Mouse (Mus musculus): ENCODE measurements at regions not wholly inside any gene's neighbourhood (a gene's known extent, or its start where the extent isn't known, plus 50 kb on each side); places are given as distances from the start of the nearest gene placed in this dataset.
"Not testable (repeated sequence)": the region's sequence is repeated elsewhere in the genome, so short reads cannot be mapped to it uniquely, and the experiment has no call there.

GRCm38 (mm10) chr1:47130031-47130430 is 237.4 kb upstream of the Slc39a10 start:
- not testable (repeated sequence) for H3K27ac ChIP-seq, H3K4me1 ChIP-seq

GRCm38 (mm10) chr1:47119636-47120035 is 227.0 kb upstream of the Slc39a10 start:
- H3K9ac ChIP-seq, result no peak overlapping the region
- H3K36me3 ChIP-seq, result no peaks in the 10 kb centered on the region
- no peak overlapping the region for H3K4me3 ChIP-seq
- no peaks in the 10 kb centered on the region for H3K4me1 ChIP-seq
- WGBS, result 74% methylated on average over 1 of the region's 1 CpGs
- H3K27ac ChIP-seq, result no peak overlapping the region
- H3K9me3 ChIP-seq (replicated peaks), result no peaks in the 10 kb centered on the region
- no peak overlapping the region for H3K4me2 ChIP-seq (replicated peaks)
- no peaks in the 10 kb centered on the region for H3K27me3 ChIP-seq
- ATAC-seq (ENCODE audit: low FRiP score), result no peak

More at GRCm38 (mm10) chr1:47130031-47130430, 237.4 kb upstream of the Slc39a10 start:
- H3K4me3 ChIP-seq; H3K9me3 ChIP-seq (replicated peaks); H3K9ac ChIP-seq; H3K27me3 ChIP-seq; H3K4me2 ChIP-seq (replicated peaks); ATAC-seq (ENCODE audit: low FRiP score); H3K36me3 ChIP-seq: not testable (repeated sequence)

GRCm38 (mm10) chr1:47116681-47117080 is 224.0 kb upstream of the Slc39a10 start:
- not testable (repeated sequence) for H3K36me3 ChIP-seq; H3K27ac ChIP-seq; H3K9me3 ChIP-seq (replicated peaks); H3K27me3 ChIP-seq; H3K4me1 ChIP-seq; H3K4me3 ChIP-seq; H3K9ac ChIP-seq; H3K4me2 ChIP-seq (replicated peaks); ATAC-seq (ENCODE audit: low FRiP score)
- 98% methylated on average over 4 of the region's 4 CpGs for whole genome bisulfite sequencing

DNA sequence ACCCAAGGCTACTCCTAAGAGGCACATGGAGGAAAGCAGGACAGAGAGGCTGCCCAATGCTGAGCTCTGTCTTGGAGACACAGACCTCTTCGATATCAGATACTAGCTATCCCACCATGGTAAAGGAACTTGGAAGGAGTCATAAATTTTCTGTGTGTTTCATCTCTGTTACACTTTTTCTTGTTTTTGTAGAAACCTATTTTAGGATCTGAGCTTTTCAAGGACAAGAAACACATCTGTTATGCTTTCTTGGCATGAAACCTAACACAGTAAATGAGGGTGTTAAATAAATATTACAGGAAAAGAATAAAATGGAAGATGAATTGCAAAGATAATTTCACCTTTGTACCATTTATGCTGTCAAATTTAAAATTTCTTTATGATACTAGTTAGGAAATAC is 219.8 kb upstream of the Slc39a10 start:
- H3K4me2 ChIP-seq (replicated peaks), result no peak overlapping the region
- no peaks in the 10 kb centered on the region for H3K4me1 ChIP-seq
- ATAC-seq (ENCODE audit: low FRiP score), result no peak
- WGBS, result 85% methylated on average over 1 of the region's 1 CpGs
- H3K4me3 ChIP-seq, result no peak overlapping the region
- no peaks in the 10 kb centered on the region for H3K27me3 ChIP-seq
- no peak overlapping the region for H3K9ac ChIP-seq
- H3K9me3 ChIP-seq (replicated peaks), result no peaks in the 10 kb centered on the region
- no peak overlapping the region for H3K27ac ChIP-seq
- no peaks in the 10 kb centered on the region for H3K36me3 ChIP-seq

DNA sequence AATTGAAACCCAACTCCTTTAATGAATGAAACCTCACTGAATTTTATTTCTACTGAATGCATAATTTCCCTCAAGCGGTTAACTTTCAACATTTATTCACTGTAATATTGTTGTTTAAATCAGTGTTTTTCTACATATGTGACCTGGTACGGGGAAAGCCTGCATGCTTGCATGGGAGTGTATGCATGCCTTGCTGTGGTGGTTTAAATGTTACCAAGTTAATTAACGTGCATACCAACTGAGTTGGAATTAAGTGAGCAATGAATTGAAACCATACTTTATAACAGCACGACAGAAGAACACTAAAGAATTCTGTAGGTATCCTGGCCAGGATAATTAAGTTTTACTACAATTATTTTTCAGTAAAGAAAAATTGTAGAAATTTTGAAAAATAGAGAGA is 211.4 kb upstream of the Slc39a10 start:
- Histone ChIP-seq H3K4me1 (no peaks in the 10 kb centered on the region), H3K4me3 (no peak overlapping the region), H3K9ac (no peak overlapping the region), H3K27ac (no peak overlapping the region), H3K36me3 (no peaks in the 10 kb centered on the region), H3K9me3 (replicated peaks) (no peaks in the 10 kb centered on the region), H3K27me3 (no peaks in the 10 kb centered on the region), H3K4me2 (replicated peaks) (no peak overlapping the region)
- no peak for ATAC-seq (ENCODE audit: low FRiP score)
- 82% methylated on average over 4 of the region's 4 CpGs for WGBS

DNA sequence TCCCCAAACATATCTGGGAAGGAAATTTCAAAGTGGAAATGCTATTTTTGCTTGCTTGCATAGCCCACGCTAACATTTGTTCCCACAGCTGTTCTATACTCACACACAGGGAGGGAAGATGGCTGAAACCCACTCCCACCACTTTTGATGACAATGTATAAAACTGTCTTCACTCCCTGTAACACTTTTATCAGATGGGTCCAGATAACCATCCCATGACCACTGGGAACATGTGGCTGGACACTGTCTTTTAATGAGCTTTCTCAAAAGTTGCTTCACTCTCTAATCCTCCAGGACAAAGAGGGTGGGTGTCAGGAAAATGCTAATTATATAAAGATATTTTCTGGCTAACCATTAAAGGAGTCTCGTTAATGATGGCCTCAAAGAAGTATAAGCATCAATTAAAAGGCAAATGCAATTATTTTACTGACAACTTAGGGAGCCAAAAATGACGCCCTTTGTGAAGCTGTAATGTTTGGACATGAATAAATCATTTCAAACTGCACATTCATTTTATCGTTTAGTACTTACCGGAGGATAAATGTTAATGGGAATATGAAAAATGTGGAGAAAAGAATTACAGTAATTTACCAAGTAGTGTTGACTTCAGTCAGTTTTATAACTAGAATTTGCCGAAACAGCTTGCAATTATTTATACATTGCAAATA is 210.8 kb upstream of the Slc39a10 start:
- Histone ChIP-seq H3K4me2 (replicated peaks) (no peak overlapping the region), H3K9ac (no peak overlapping the region), H3K9me3 (replicated peaks) (no peaks in the 10 kb centered on the region), H3K27me3 (no peaks in the 10 kb centered on the region), H3K36me3 (no peaks in the 10 kb centered on the region), H3K4me3 (no peak overlapping the region), H3K4me1 (no peaks in the 10 kb centered on the region), H3K27ac (no peak overlapping the region)
- ATAC-seq (ENCODE audit: low FRiP score), result no peak
- 88% methylated on average over 6 of the region's 6 CpGs for WGBS

DNA sequence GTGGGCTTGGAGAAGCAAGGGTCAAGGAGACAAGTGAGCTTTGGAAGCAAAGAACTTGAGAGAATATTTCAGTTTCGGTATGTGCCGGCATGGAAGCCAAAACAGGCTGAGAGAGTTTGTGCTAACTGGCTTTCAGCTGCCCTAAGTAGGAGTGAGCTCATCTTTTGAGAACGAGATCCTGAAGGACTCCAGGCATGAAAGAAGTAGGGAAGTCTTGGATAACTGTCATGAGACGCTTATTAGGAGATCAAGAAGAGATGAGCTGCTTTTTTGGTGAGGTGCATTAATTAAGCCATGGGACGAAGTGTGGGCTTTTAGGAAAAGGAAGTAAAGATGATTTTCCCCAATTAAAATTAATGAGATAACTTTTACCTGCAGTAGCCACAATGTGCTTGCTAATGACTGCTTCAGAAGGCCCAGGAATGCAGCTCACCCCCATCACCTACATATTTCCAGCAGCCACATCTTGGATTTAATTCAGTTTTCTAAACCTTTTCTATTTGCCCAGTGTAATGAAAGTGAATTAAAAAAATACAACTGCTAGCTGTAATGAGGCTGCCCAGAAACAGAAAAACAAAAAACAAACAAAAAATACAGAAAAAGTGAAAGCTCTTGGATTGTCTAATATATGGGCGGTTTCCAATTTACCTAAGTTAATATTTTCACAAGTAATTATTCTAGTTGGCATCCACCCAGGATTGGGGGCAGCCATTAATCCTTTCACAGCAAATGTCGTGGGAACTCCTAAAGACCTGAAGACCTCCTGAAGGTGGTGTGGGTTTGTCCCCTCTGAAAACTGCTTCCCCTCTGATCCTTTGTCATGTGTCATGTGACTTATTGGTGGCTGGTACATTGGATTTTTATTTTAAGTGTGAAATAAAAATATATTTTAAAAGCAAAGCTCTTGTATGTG is 204.7 kb upstream of the Slc39a10 start:
- Histone ChIP-seq H3K9ac (no peak overlapping the region), H3K4me3 (no peak overlapping the region), H3K9me3 (replicated peaks) (no peaks in the 10 kb centered on the region), H3K27me3 (no peaks in the 10 kb centered on the region), H3K4me1 (no peaks in the 10 kb centered on the region), H3K4me2 (replicated peaks) (no peak overlapping the region), H3K27ac (no peak overlapping the region), H3K36me3 (no peaks in the 10 kb centered on the region)
- no peak for ATAC-seq (ENCODE audit: low FRiP score)
- WGBS, result 80% methylated on average over 7 of the region's 7 CpGs

GRCm38 (mm10) chr1:47094498-47094897 is 201.8 kb upstream of the Slc39a10 start:
- H3K27me3 ChIP-seq, result no peaks in the 10 kb centered on the region
- no peak overlapping the region for H3K27ac ChIP-seq
- H3K4me1 ChIP-seq, result no peaks in the 10 kb centered on the region
- no peak overlapping the region for H3K9ac ChIP-seq
- no peaks in the 10 kb centered on the region for H3K36me3 ChIP-seq
- no peak overlapping the region for H3K4me2 ChIP-seq (replicated peaks)
- H3K9me3 ChIP-seq (replicated peaks), result no peaks in the 10 kb centered on the region
- 32% methylated on average over 3 of the region's 3 CpGs for WGBS
- no peak for ATAC-seq (ENCODE audit: low FRiP score)
- no peak overlapping the region for H3K4me3 ChIP-seq

DNA sequence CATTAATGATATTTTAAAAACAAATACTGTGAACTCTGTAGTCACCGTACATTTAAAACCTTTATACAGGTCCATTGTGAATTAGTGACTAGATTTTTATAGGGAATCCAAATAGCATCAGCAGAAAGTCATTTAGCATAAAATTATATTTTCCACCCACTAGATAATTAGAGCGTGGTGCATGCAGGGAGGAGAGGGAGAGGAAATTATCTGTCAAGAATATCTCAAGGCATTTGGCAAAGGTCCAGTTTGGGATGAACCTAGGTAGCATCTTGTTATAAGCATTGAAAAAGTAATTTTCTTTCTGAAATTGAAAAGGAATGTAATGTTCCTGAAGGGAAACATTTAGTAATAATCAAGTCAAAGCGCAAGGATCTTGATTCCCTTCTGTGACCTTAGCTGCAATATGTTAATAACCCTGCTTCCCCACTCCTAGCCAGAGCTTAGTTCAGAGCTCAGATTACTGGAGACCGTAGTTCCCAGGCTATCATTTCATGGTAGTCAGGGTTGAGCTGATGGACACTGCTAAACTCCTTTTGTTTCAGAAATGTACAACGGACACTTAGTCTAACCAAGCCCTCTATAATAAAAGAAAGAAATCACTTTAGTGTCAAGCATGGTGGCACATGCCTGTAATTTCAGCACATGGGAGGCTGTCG is 200.8 kb upstream of the Slc39a10 start:
- Histone ChIP-seq H3K4me3 (no peak overlapping the region), H3K4me1 (no peaks in the 10 kb centered on the region), H3K9ac (no peak overlapping the region), H3K36me3 (no peaks in the 10 kb centered on the region), H3K9me3 (replicated peaks) (no peaks in the 10 kb centered on the region), H3K27me3 (no peaks in the 10 kb centered on the region), H3K4me2 (replicated peaks) (no peak overlapping the region), H3K27ac (no peak overlapping the region)
- WGBS, result 61% methylated on average over 6 of the region's 6 CpGs
- ATAC-seq (ENCODE audit: low FRiP score), result no peak

DNA sequence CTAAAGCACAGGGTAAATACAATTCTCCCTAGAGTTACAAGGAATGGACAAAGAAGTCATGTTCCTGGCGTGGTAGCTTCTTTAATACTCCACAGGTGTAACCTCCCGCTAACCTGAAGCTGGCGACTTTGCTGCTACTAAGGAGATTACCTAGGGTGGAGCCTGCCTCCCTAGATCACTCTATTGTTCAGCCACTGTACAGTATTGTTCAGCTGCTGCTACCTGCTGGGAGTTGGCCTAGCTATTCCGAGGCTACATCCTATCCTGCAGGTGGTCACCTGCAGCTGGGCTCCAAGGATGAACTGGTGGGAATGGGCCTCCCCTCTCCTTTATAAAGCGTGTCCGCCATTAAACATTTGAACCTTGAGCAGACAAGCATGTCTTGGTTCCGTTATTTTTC is 183.8 kb upstream of the Slc39a10 start:
- 83% methylated on average over 7 of the region's 7 CpGs for WGBS

GRCm38 (mm10) chr1:47058149-47058548 is 165.5 kb upstream of the Slc39a10 start:
- no peak overlapping the region for H3K4me2 ChIP-seq (replicated peaks)
- H3K27ac ChIP-seq, result no peak overlapping the region
- ATAC-seq (ENCODE audit: low FRiP score), result no peak
- no peak overlapping the region for H3K4me3 ChIP-seq
- no peaks in the 10 kb centered on the region for H3K36me3 ChIP-seq
- no peaks in the 10 kb centered on the region for H3K9me3 ChIP-seq (replicated peaks)
- 47% methylated on average over 1 of the region's 1 CpGs for WGBS
- H3K4me1 ChIP-seq, result no peaks in the 10 kb centered on the region
- H3K27me3 ChIP-seq, result no peaks in the 10 kb centered on the region
- H3K9ac ChIP-seq, result no peak overlapping the region

More for the DNA sequence above, 183.8 kb upstream of the Slc39a10 start:
- ATAC-seq (ENCODE audit: low FRiP score), result no peak
- no peaks in the 10 kb centered on the region for H3K27me3 ChIP-seq
- no peak overlapping the region for H3K4me2 ChIP-seq (replicated peaks)
- no peak overlapping the region for H3K27ac ChIP-seq
- H3K36me3 ChIP-seq, result no peaks in the 10 kb centered on the region
- no peaks in the 10 kb centered on the region for H3K4me1 ChIP-seq
- H3K4me3 ChIP-seq, result no peak overlapping the region
- no peak overlapping the region for H3K9ac ChIP-seq
- peaks cover under 1% of the 10 kb centered on the region; the same call in 1 of the 2 replicates for H3K9me3 ChIP-seq (replicated peaks)

- 89% methylated on average over 3 of the region's 3 CpGs for WGBS
- Histone ChIP-seq H3K9ac (no peak overlapping the region), H3K9me3 (replicated peaks) (no peaks in the 10 kb centered on the region), H3K27ac (no peak overlapping the region), H3K27me3 (no peaks in the 10 kb centered on the region), H3K4me2 (replicated peaks) (no peak overlapping the region), H3K36me3 (no peaks in the 10 kb centered on the region), H3K4me3 (no peak overlapping the region), H3K4me1 (no peaks in the 10 kb centered on the region)
- no peak for ATAC-seq (ENCODE audit: low FRiP score)
These were observed 164.7 kb upstream of the Slc39a10 start for GRCm38 (mm10) chr1:47057344-47057743.
